Mouse (Mus musculus) naive thymus-derived CD4-positive, alpha-beta T cell, adult 2 months (primary cell): ENCODE measurements around the gene Pip4k2b.

Source experiments
- DNase-seq: peaks from one replicate; pipeline ENCODE4 v3.0.0-alpha.2; 2011; ENCODE audit warnings: low read depth

Gene Pip4k2b

DNA sequence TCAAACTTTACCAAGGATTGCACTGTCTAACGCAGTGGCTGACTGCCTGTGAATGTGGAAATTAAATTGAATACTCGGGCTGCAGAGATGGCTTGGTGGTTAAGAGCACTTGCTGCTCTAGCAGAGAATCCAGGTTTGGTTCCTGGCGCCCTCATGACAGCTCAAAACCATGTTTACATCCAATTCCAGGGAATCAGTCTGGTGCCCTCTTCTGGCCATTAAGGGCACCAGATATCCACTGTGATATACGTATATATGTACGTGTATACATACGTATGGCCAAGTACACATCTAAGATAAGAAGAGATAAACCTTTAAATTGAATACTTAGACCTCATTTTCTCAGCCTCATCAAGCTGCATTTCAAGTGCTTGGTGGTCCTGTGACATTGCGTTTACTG, 78.3 kb downstream of the Pip4k2b start:
- DNase-seq, result no peak

DNA sequence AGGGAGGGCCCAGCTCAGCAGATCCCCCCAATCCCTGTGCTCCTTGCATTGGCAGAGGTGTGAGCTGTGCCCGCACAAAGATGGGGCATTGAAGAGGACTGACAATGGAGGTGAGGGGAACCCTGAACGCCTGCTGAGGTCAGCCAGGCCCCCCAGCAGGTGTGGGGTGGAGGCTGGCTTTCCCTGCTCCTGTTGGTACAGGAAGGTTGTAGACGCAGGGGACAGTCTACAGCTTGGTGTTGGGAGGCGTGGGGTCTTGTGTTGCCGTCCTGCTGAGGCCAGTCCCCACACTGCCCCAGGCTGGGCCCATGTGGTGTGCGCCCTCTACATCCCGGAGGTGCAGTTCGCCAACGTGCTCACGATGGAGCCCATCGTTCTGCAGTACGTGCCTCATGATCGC, 79.1 kb downstream of the Pip4k2b start:
- DNase-seq, result no peak
